Mouse (Mus musculus) spleen, postnatal 14 days (tissue): ENCODE data around the gene Tes3-ps.

Source experiments
- DNase-seq, 2 experiments: peaks; one replicate each; pipeline ENCODE4 v3.0.0; 2021 to 2022; ENCODE audit warnings: low spot score in 2 of 2

Tes3-ps gene

DNA sequence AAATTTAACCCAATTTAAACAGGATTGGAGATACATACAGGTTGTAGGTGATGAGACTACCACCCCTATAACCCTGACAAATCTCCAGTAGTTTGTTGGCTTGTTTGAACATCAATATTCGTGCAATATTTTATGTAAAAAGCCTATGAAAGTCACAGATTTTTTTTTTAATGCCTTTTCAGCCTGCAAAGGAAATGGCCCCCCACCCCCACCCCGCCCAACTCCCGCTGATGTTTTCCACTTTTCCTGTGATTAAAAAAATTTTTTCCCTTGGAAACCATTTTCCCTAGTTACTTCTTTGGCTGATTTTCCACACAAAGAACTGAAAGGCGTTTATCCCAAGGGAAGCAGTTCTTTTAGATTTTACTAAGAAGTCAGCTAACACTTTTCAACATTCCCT lies 11.4 kb downstream of the Tes3-ps start, which contains the start of gene Ecm2:
TSS of gene Ecm2 (plus strand) at position 301 of the 400 bp plus-strand sequence.
- DNase-seq = no peak

DNA sequence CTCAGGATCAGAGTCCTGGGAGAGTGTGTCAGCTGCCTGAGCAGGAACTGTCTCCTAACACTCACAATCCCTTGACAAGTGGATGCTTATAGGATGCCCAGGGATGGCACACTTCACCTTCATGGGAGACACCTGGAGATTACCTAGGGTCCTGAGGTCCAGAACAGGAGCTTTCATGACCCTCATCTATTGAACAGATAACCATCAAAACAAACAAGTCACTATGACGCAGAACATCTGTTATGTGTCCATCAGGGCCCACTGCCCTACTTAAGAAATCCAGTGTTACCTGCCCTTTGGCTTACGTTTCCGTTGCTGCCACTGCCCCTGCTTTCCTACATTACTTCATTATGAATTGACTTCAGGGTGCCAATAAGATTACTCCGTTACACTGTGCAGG lies 12.7 kb downstream of the Tes3-ps start:
- DNase-seq = no peak

DNA sequence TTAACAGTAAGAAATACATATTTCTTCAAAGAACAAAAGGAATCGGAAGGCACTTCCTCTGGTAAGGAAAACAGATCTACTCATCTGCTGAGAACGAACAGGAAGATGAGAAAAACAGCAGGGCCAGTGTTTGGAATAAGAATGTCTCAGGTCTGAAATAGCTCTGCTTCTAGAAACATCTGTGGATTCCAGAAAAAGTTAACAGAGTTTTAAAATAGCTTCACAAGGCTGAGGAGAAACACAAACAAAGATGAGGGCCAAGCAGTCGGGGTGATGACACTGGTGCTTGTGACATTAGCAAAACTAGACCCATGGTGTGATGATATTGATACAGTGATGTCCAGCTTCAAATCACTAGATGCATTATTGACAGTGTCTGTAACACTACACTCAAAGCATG lies 14.1 kb downstream of the Tes3-ps start:
- DNase-seq = no peak

DNA sequence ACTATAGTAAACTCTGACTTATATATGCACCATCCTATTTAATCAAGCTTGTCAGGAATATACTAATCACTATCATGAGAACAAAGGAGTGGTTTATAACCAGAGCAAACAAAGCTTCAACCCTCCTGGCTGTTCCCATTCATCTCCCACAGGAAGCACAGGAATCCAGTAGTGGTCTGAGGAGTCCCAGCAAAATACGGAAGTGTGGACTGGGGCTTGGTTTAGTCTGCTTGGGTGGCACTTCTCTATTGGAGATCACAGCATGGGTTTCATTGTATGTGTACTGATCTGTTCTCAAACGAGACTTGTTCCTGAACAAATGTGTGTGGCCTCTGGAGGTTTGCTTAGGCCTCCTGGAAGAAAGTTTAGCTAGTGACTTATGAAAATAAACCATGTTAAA lies 25.6 kb downstream of the Tes3-ps start:
- DNase-seq = no peak

DNA sequence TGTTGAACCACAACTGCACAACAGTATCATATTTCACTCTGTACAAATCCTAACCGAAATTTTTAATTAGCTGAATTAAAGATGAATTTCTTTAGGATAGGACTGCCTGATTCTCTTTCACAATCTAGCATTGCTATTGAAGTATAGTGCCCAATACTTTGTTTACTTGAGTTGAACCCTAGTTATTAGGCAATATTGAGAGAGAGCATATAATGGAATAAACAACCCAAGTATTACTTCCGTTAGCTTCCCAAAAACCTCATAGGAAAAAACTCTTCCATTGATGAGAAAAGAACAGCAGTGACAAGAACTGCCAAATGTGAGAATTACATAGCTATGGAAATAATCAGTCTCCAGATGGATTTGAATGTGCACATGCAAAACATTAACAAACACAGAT lies 33.1 kb downstream of the Tes3-ps start:
- DNase-seq = no peak

DNA sequence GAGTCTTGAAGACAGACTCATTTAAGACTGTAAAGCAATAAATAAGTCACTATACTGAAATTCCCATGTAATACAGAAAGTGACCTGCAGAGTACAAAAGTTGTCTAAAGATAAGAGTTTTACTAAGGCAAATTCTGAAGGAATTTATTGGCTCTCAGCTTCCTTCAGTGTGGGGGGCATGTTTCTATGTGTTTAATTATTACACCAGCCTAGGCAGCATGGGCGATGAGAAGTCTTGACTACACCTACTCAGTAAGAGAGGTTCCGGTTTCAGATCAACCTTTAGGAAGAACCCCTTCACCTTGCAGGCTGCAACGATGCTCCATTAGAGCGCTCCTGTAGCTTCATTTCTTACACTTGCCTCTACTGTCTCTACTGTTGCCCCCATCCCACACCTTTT lies 37.5 kb downstream of the Tes3-ps start:
- DNase-seq = no peak

DNA sequence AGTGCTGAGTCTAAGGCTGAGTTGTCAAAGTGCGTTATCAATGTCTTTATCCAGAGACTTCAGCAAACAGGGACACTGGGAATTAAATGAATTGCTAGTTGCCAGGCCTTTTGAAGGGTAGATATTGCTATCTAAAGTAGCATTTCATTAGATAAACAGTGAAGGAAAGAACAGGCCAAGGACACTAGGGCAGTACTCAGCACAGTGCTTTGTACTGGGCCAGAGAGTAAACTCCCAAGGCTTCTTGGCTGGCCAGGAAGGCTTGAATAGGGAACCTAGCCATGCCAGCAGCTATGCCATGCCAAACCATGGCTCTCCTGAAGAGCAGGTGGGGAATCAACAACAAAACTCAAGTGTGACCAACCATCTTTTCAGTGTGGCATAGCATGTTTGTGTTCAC lies 43.8 kb downstream of the Tes3-ps start:
- no peak for DNase-seq

- no peak for DNase-seq
These were observed 45.6 kb downstream of the Tes3-ps start for GRCm38 (mm10) chr13:49538693-49539092.

- no peak for DNase-seq
These were observed 51.2 kb downstream of the Tes3-ps start, which contains the start of gene Aspn for GRCm38 (mm10) chr13:49544279-49544678. Gene Aspn, plus strand, starts transcription at chr13:49544443.

- no peak for DNase-seq
These were observed 52.5 kb downstream of the Tes3-ps start for GRCm38 (mm10) chr13:49545646-49546045.
